Mouse (Mus musculus) E14TG2a.4 (cell line): Measurements from ENCODE around the gene Kctd12b.

Experiments used
- H3K27me3 ChIP-seq: 2 replicates; pipeline ENCODE4 v1.6.1; 2014; ENCODE audit warnings: low read length, control low read depth; ENCODE audit not compliant: insufficient read depth
- H3K36me3 ChIP-seq: 2 replicates; pipeline ENCODE4 v1.6.1; 2014; ENCODE audit warnings: low read length, control low read depth; ENCODE audit not compliant: insufficient read depth
- H3K4me1 ChIP-seq: replicated peaks from 2 replicates; pipeline ENCODE4 v1.6.1; 2014; ENCODE audit warnings: low read depth, low read length, control low read depth
- H3K4me3 ChIP-seq: replicated peaks from 2 replicates; pipeline ENCODE4 v1.5.1; 2014; ENCODE audit warnings: mild to moderate bottlenecking, low read length
- H3K9me3 ChIP-seq: 2 replicates; pipeline ENCODE4 v1.6.1; 2014; ENCODE audit warnings: low read length, control low read depth
- CTCF ChIP-seq: conservative IDR thresholded peaks from 2 replicates; pipeline ENCODE4 v1.5.1; 2014; ENCODE audit warnings: low read length
- NANOG ChIP-seq: IDR thresholded peaks from 2 replicates; pipeline ENCODE4 v1.6.1; 2014; ENCODE audit warnings: borderline replicate concordance, low read length, mixed read lengths
- POU5F1 ChIP-seq: IDR thresholded peaks from 2 replicates; pipeline ENCODE4 v1.6.1; 2014; ENCODE audit warnings: low read length, borderline replicate concordance

The Kctd12b gene

GRCm38 (mm10) chrX:153695782-153696395 lies at the start of gene Kctd12b:
Kctd12b (minus strand) TSS chrX:153696391.
- no peak within 1 kb of the TSS for H3K4me3 ChIP-seq
- peaks cover 18% of the 10 kb centered on the region; the same call in 1 of the 2 replicates for H3K4me1 ChIP-seq
- no peak for TF ChIP-seq NANOG

GRCm38 (mm10) chrX:153742493-153742892 lies 46.3 kb upstream of the Kctd12b start:
- Histone ChIP-seq H3K4me3 (no peak overlapping the region), H3K4me1 (no peaks in the 10 kb centered on the region), H3K9me3 (no peaks in the 10 kb centered on the region), H3K27me3 (no peaks in the 10 kb centered on the region), H3K36me3 (peaks cover 11% of the 10 kb centered on the region; the same call in 1 of the 2 replicates)
- TF ChIP-seq POU5F1 (no peak), CTCF (no peak), NANOG (no peak)

More at GRCm38 (mm10) chrX:153695782-153696395, at the start of gene Kctd12b:
- H3K36me3 ChIP-seq, result no peaks in the 10 kb centered on the region
- no peaks in the 10 kb centered on the region for H3K27me3 ChIP-seq
- H3K9me3 ChIP-seq, result no peaks in the 10 kb centered on the region

- no peak overlapping the region for H3K4me3 ChIP-seq
- TF ChIP-seq POU5F1, result no peak
- TF ChIP-seq CTCF, result no peak
- no peak for TF ChIP-seq NANOG
- H3K9me3 ChIP-seq, result no peaks in the 10 kb centered on the region
- no peaks in the 10 kb centered on the region for H3K27me3 ChIP-seq
- peaks cover 53% of the 10 kb centered on the region for H3K36me3 ChIP-seq
- no peaks in the 10 kb centered on the region for H3K4me1 ChIP-seq
These were observed 39.5 kb upstream of the Kctd12b start for GRCm38 (mm10) chrX:153735697-153736096.

- TF ChIP-seq POU5F1 (no peak), CTCF (no peak), NANOG (no peak)
- no peaks in the 10 kb centered on the region for H3K27me3 ChIP-seq
- peaks cover 8% of the 10 kb centered on the region for H3K4me1 ChIP-seq
- H3K4me3 ChIP-seq, result peak overlapping the region; percentile 81
- no peaks in the 10 kb centered on the region for H3K9me3 ChIP-seq
- peaks cover 11% of the 10 kb centered on the region for H3K36me3 ChIP-seq
These were observed 28.2 kb upstream of the Kctd12b start for GRCm38 (mm10) chrX:153724400-153724799.

GRCm38 (mm10) chrX:153723110-153723916 lies 27.1 kb upstream of the Kctd12b start, which contains the start of gene Nbdy:
Nbdy (plus strand) TSS chrX:153723590.
- Histone ChIP-seq H3K36me3 (peaks cover 8% of the 10 kb centered on the region), H3K4me3 (peak within 1 kb of the TSS; percentile 81), H3K4me1 (peaks cover 8% of the 10 kb centered on the region), H3K27me3 (no peaks in the 10 kb centered on the region), H3K9me3 (no peaks in the 10 kb centered on the region)
- no peak for TF ChIP-seq NANOG
- TF ChIP-seq POU5F1, result no peak

GRCm38 (mm10) chrX:153719602-153720001 lies 23.4 kb upstream of the Kctd12b start:
- H3K9me3 ChIP-seq, result no peaks in the 10 kb centered on the region
- TF ChIP-seq CTCF, result peak; percentile 38
- TF ChIP-seq POU5F1, result no peak
- H3K36me3 ChIP-seq, result no peaks in the 10 kb centered on the region
- no peak overlapping the region for H3K4me3 ChIP-seq
- H3K27me3 ChIP-seq, result no peaks in the 10 kb centered on the region
- no peaks in the 10 kb centered on the region for H3K4me1 ChIP-seq

- Histone ChIP-seq H3K36me3 (no peaks in the 10 kb centered on the region), H3K27me3 (no peaks in the 10 kb centered on the region)
- TF ChIP-seq CTCF, result no peak
- TF ChIP-seq NANOG, result no peak
- no peak for TF ChIP-seq POU5F1
These were observed 20.5 kb upstream of the Kctd12b start for GRCm38 (mm10) chrX:153716716-153717115.

GRCm38 (mm10) chrX:153707735-153708134 lies 11.5 kb upstream of the Kctd12b start:
- no peaks in the 10 kb centered on the region for H3K27me3 ChIP-seq
- H3K4me3 ChIP-seq, result no peak overlapping the region
- H3K4me1 ChIP-seq, result no peaks in the 10 kb centered on the region
- TF ChIP-seq CTCF (no peak), POU5F1 (no peak), NANOG (no peak)
- H3K36me3 ChIP-seq, result no peaks in the 10 kb centered on the region
- H3K9me3 ChIP-seq, result no peaks in the 10 kb centered on the region

More at GRCm38 (mm10) chrX:153716716-153717115, 20.5 kb upstream of the Kctd12b start:
- no peaks in the 10 kb centered on the region for H3K9me3 ChIP-seq
- H3K4me1 ChIP-seq, result no peaks in the 10 kb centered on the region
- no peak overlapping the region for H3K4me3 ChIP-seq

GRCm38 (mm10) chrX:153700463-153700862 lies 4.3 kb upstream of the Kctd12b start:
- H3K27me3 ChIP-seq, result no peaks in the 10 kb centered on the region
- no peak overlapping the region for H3K4me3 ChIP-seq
- no peak for TF ChIP-seq CTCF
- no peak for TF ChIP-seq NANOG
- no peak for TF ChIP-seq POU5F1
- 0 out of 2 replicates have a peak, but pooled peaks cover 7% of the 10 kb centered on the region for H3K4me1 ChIP-seq
- H3K9me3 ChIP-seq, result no peaks in the 10 kb centered on the region
- H3K36me3 ChIP-seq, result no peaks in the 10 kb centered on the region
